Mouse (Mus musculus) G1E (cell line): ENCODE results near the gene A3galt2.

Experiments used
- CTCF ChIP-seq: IDR thresholded peaks from 2 replicates; pipeline ENCODE4 v1.5.1; 2012; ENCODE audit warnings: low read depth, low read length, inconsistent platforms, mixed read lengths
- GATA1 ChIP-seq: IDR thresholded peaks from 2 replicates; pipeline ENCODE4 v1.6.1; 2012; ENCODE audit warnings: borderline replicate concordance, low read length, inconsistent platforms, mixed read lengths
- GATA2 ChIP-seq: IDR thresholded peaks from 2 replicates; pipeline ENCODE4 v1.6.1; 2012; ENCODE audit warnings: low read depth, low read length, inconsistent platforms, borderline replicate concordance
- POLR2AphosphoS5 ChIP-seq: IDR thresholded peaks from 2 replicates; pipeline ENCODE4 v1.6.1; 2012; ENCODE audit warnings: low read depth, low read length, inconsistent platforms; ENCODE audit not compliant: insufficient replicate concordance
- TAL1 ChIP-seq: conservative IDR thresholded peaks from 2 replicates; pipeline ENCODE4 v1.6.1; 2012; ENCODE audit warnings: low read depth, low read length, inconsistent platforms, mixed read lengths

- no peak for TF ChIP-seq CTCF
- TF ChIP-seq GATA1 = no peak
- TF ChIP-seq POLR2AphosphoS5 = no peak
- no peak for TF ChIP-seq TAL1
- no peak for TF ChIP-seq GATA2
These were observed 34.5 kb downstream of the A3galt2 start for GRCm38 (mm10) chr4:128789646-128790045.
